Mouse (Mus musculus) kidney, postnatal 0 days (tissue): ENCODE measurements around the gene Fosl1. TPM values are rescaled to one million over a fixed set of nuclear protein-coding genes. Genes with fewer than 3 reads are reported as not detected.

ENCODE experiments used
- ATAC-seq: fragments of 200-750 bp; cut with Nextera tagmentation; replicated peaks from 2 replicates; pipeline ENCODE4 v1.8.0; 2017; ENCODE audit warnings: low read depth, moderate number of reproducible peaks, moderate TSS enrichment, moderate library complexity; ENCODE audit not compliant: low FRiP score
- DNase-seq: peaks from one replicate; pipeline ENCODE4 v3.0.0-alpha.2; 2016; ENCODE audit warnings: low spot score
- H3K27ac ChIP-seq: fragments of 300-500 bp; sonication (generic); 2 replicates; pipeline ENCODE4 v1.5.1; 2014; ENCODE audit warnings: mild to moderate bottlenecking
- H3K27me3 ChIP-seq: fragments of 300-500 bp; sonication (generic); 2 replicates; pipeline ENCODE4 v1.6.1; 2014; ENCODE audit warnings: low read length, mixed read lengths; ENCODE audit not compliant: insufficient read depth
- H3K36me3 ChIP-seq: fragments of 300-500 bp; sonication (generic); 2 replicates; pipeline ENCODE4 v1.6.1; 2014; ENCODE audit warnings: low read length, mixed read lengths; ENCODE audit not compliant: insufficient read depth
- H3K4me1 ChIP-seq: fragments of 300-500 bp; sonication (generic); replicated peaks from 2 replicates; pipeline ENCODE4 v1.6.1; 2014; ENCODE audit warnings: antibody characterized with exemption, low read length, mixed read lengths; ENCODE audit not compliant: insufficient read depth
- H3K4me2 ChIP-seq: fragments of 300-500 bp; sonication (generic); 2 replicates; pipeline ENCODE4 v1.6.1; 2014; ENCODE audit warnings: mild to moderate bottlenecking, low read length, moderate library complexity, mixed read lengths
- H3K4me3 ChIP-seq: fragments of 300-500 bp; sonication (generic); replicated peaks from 2 replicates; pipeline ENCODE4 v1.5.1; 2014; ENCODE audit warnings: low read depth, low read length
- H3K9ac ChIP-seq: fragments of 300-500 bp; sonication (generic); 2 replicates; pipeline ENCODE4 v1.6.1; 2014; ENCODE audit warnings: low read depth, low read length
- H3K9me3 ChIP-seq: fragments of 300-500 bp; sonication (generic); replicated peaks from 2 replicates; pipeline ENCODE4 v1.6.1; 2016; ENCODE audit warnings: low read length, inconsistent platforms, mixed read lengths
- CTCF ChIP-seq: IDR thresholded peaks from 2 replicates; pipeline ENCODE4 v1.5.1; 2016; ENCODE audit warnings: antibody characterized with exemption, low read depth, mild to moderate bottlenecking, moderate library complexity
- WGBS: fragments of 180-500 bp; shearing (Covaris S2); extraction: QIAGEN DNeasy Blood & Tissue Kit; methylation state at CpG from one replicate; pipeline ENCODE4 v1.1.7; 2014; 5-methylcytosine and 5-hydroxymethylcytosine counted together
- polyA plus RNA-seq: library from polyadenylated mRNA; unstranded; fragments of >200 nt; fragmentation: Nextera tagmentation; extraction: Ambion mirVana; gene quantifications from 2 replicates; pipeline ENCODE4 v1.2.1, GENCODE M21; 2015

Fosl1 gene
- polyA plus RNA-seq, 1 experiment from 2014 or later: not detected

DNA sequence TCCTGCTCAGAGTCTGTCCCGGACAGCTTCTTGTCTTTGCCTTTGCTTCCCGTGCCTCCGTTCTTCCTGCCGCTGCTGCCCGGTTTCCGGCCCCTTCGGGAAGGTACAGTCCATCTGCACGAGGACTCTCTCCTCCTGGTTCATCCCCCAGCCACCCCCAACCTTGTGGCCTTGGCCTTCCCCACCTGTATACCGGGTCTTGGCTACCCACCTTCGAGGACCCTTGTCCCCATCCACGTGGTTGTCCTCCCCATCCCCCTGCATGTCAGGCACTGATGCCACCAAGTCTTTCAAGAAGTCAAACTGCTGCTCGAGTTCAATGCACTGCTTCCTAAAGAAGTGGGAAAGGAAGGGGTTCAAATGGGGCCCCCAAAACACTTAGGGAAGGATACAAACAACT is 23.8 kb upstream of the Fosl1 start:
- DNase-seq (no peak), ATAC-seq (no peak)
- TF ChIP-seq CTCF: no peak
- no peaks in the 10 kb centered on the region for H3K9me3 ChIP-seq
- H3K36me3 ChIP-seq: peaks cover 25% of the 10 kb centered on the region; the same call in 1 of the 2 replicates
- no peaks in the 10 kb centered on the region for H3K27me3 ChIP-seq
- H3K4me1 ChIP-seq: peaks cover 30% of the 10 kb centered on the region
- peak overlapping the region; percentile 67 for H3K4me3 ChIP-seq
- H3K4me2 ChIP-seq: peak overlapping the region; percentile 78
- WGBS: 57% methylated on average over 12 of the region's 12 CpGs
- H3K27ac ChIP-seq: peak overlapping the region; percentile 92
- peak overlapping the region; percentile 85 for H3K9ac ChIP-seq

DNA sequence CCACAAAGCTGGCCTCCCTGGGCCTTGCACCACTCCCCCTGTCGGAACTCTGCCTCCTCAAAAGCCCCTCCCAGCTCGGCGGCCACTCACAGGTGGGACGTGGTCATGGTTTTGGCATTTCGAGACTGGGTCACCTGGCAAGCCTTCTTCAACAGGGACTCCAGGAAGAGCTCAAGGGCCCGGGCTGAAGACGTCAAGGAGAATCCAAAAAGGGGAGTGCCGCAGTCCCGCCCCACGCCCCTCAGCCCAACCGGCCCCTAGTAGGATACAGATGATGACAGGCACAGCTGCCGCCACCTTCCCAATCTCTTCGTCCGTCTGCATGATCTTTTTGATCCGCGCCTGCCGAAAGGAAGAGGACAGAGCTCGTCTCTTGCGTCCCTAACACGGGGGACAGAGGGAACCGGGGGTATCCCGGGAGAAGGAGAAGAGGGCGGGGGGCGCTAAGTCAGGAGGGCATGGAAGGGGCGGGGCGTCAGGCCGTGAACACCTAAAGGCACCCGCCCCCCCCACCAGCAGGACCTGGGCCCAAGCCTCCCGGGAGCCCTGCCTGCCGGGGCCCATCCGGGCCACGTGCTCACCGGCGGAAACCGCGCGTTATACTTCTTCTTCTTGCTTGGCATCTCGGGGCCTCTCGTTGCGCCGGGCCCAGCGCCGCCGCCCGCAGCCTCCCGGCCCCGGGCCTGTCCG is 23.1 kb upstream of the Fosl1 start:
- Histone ChIP-seq H3K9ac (peak overlapping the region; percentile 85), H3K9me3 (no peaks in the 10 kb centered on the region), H3K27ac (peak overlapping the region; percentile 92), H3K4me1 (peaks cover 30% of the 10 kb centered on the region), H3K4me3 (peak overlapping the region; percentile 67), H3K4me2 (peak overlapping the region; percentile 78), H3K27me3 (no peaks in the 10 kb centered on the region), H3K36me3 (peaks cover 25% of the 10 kb centered on the region; the same call in 1 of the 2 replicates)
- DNase-seq (peak; percentile 80), ATAC-seq (peak; percentile 67)
- TF ChIP-seq CTCF: peak; percentile 43
- under 1% methylated on average over 28 of the region's 48 CpGs for WGBS

DNA sequence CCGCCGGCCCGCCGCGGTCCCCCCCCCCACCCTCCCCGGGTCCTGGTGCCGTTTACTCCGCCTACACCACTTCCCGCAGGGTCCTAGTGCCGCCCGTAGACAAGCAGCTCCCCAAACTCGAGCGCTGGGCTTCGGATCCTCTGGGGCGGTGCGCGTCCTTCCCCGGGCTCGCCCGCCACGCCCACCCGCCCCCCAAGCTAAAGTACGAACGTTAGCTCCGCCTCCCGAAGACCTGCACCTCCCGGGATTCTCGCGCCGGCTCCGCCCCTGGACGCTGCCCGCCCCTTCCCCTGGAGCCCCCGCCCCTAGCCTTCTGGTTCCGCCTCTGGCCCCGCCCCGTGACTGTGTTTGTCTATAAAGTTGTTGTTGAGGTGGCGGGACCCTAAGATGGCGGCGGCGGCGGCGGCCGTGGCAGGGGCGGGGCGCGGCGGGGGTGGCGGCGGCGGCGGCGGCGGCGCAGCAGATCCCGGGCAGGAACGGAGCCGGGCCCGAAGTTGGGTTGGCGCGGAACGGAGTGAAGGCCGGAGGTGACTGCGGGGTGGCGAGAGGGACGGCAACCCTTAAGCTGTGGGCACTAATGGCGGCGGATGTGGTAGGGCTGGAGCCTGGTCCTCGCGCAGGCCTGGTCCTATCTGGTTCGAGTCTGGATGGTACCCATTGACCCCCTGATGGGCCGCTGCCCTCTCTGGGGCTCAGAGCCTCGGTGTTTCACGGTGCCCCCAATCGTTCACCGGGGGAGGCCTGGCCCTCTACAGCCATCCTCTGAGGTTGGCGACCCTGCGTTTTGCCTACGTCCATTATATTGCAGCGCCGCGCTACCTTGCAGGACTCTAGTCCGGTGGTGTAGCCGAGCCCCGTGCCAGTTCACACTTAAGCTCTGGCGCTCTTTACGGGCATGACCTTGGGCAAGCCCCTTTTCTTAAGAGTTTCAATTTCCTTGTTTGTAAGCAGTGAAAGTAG is 22.3 kb upstream of the Fosl1 start, which contains the start of the genes Drap1 and AI837181:
Gene Drap1 (minus strand): TSS at position 198 of the 960 bp plus-strand sequence.
Gene AI837181 (plus strand): TSS at position 363 of the 960 bp plus-strand sequence.
- no peak for TF ChIP-seq CTCF
- Histone ChIP-seq H3K36me3 (peaks cover 23% of the 10 kb centered on the region; the same call in 1 of the 2 replicates), H3K9ac (peak within 1 kb of the TSS; percentile 85), H3K27ac (peak within 1 kb of the TSS; percentile 92), H3K4me1 (peaks cover 30% of the 10 kb centered on the region), H3K4me2 (peak within 1 kb of the TSS; percentile 78), H3K27me3 (no peaks in the 10 kb centered on the region), H3K9me3 (no peaks in the 10 kb centered on the region), H3K4me3 (peak within 1 kb of the TSS; percentile 67)
- under 1% methylated on average over 62 of the region's 87 CpGs for WGBS
- DNase-seq (peak; percentile 99), ATAC-seq (peak; percentile 85)

DNA sequence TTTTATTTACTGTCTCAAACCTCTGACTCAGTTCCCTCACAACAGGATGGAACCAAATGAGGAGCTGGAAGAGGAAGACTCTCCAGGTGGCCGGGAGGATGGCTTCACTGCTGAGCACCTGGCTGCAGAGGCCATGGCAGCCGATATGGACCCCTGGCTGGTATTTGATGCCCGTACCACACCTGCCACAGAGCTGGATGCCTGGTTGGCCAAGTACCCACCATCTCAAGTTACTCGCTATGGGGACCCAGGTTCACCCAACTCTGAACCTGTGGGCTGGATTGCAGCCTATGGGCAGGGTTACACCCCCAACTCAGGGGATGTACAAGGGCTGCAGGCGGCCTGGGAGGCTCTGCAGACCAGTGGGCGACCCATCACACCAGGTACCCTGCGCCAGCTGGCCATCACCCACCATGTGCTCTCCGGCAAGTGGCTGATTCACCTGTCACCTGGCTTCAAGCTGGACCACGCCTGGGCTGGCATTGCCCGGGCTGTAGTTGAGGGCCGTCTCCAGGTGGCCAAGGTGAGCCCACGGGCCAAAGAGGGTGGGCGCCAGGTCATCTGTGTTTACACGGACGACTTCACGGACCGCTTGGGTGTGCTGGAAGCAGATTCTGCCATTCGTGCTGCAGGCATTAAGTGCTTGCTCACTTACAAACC is 21.3 kb upstream of the Fosl1 start:
- 76% methylated on average over 18 of the region's 18 CpGs for WGBS
- TF ChIP-seq CTCF: no peak
- H3K4me1 ChIP-seq: peaks cover 30% of the 10 kb centered on the region
- H3K4me2 ChIP-seq: peak overlapping the region; percentile 76
- H3K27ac ChIP-seq: peak overlapping the region; percentile 82; the same call in 1 of the 2 replicates
- DNase-seq: no peak
- ATAC-seq: no peak
- peaks cover 19% of the 10 kb centered on the region; the same call in 1 of the 2 replicates for H3K36me3 ChIP-seq
- no peaks in the 10 kb centered on the region for H3K9me3 ChIP-seq
- no peaks in the 10 kb centered on the region for H3K27me3 ChIP-seq
- H3K4me3 ChIP-seq: peak overlapping the region; percentile 67
- peak overlapping the region; percentile 85 for H3K9ac ChIP-seq

DNA sequence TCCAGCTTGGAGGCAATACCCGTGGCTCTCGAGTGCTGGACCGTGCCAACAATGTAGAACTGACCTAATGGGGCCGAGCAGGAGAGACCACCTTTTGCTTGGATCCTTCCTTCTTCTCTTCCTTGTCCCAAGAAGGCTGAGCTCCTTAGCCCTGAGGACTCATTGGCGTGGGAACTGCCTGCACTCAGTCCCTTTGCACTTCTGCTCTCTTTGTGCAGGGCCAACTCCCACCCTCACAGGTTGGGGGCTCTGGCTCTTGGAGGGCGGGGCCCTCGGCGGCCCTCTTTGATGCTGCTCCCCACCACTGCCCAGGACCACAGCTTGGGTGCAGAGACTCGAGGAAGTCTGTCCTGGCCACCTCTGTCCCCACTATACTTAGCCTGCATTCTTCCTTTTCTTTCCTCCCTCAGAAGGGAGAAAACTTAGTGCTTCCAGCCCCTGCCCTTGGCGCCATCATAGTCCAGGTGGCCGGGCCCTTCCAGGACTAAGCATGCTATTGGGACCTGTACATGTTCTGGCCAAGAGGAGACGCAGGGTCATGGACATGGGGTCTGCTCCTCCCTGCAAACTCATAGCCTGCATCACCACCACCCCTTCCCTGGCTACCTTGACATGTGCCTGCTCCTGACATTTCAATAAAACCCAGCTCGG is 20.6 kb upstream of the Fosl1 start:
- 88% methylated on average over 13 of the region's 13 CpGs for WGBS
- H3K36me3 ChIP-seq: peaks cover 12% of the 10 kb centered on the region; the same call in 1 of the 2 replicates
- ATAC-seq (no peak), DNase-seq (no peak)
- no peak for TF ChIP-seq CTCF
- peak overlapping the region; percentile 76; the same call in 1 of the 2 replicates for H3K4me2 ChIP-seq
- H3K27ac ChIP-seq: no peak overlapping the region
- H3K4me1 ChIP-seq: peaks cover 30% of the 10 kb centered on the region
- H3K9me3 ChIP-seq: no peaks in the 10 kb centered on the region
- H3K4me3 ChIP-seq: no peak overlapping the region
- no peaks in the 10 kb centered on the region for H3K27me3 ChIP-seq
- H3K9ac ChIP-seq: no peak overlapping the region
